Mouse (Mus musculus): ENCODE results near the gene Khdc1b. TPM values are rescaled to one million over a fixed set of nuclear protein-coding genes. Genes with fewer than 3 reads are reported as not detected.

Gene Khdc1b
- polyA plus RNA-seq, 1 experiment from 2014 or later: 0.14 TPM

GRCm38 (mm10) chr1:21425654-21426053, 42.3 kb downstream of the Khdc1b start:
- H3K4me1 ChIP-seq: no peaks in the 10 kb centered on the region
- no peak for ATAC-seq (ENCODE audit: low FRiP score, low read depth)
- H3K27ac ChIP-seq: no peak overlapping the region
- no peaks in the 10 kb centered on the region for H3K27me3 ChIP-seq (replicated peaks)
- WGBS: 93% methylated on average over 2 of the region's 2 CpGs
- no peaks in the 10 kb centered on the region for H3K9me3 ChIP-seq
- H3K4me2 ChIP-seq (replicated peaks): no peak overlapping the region
- H3K4me3 ChIP-seq: no peak overlapping the region
- H3K36me3 ChIP-seq: no peaks in the 10 kb centered on the region
- no peak overlapping the region for H3K9ac ChIP-seq

GRCm38 (mm10) chr1:21428079-21428478, 44.7 kb downstream of the Khdc1b start:
- 80% methylated on average over 4 of the region's 4 CpGs for WGBS
- ATAC-seq (ENCODE audit: low FRiP score, low read depth): no peak

GRCm38 (mm10) chr1:21431666-21432065, 48.3 kb downstream of the Khdc1b start:
- no peak for ATAC-seq (ENCODE audit: low FRiP score, low read depth)
- H3K9ac ChIP-seq: no peak overlapping the region
- H3K27me3 ChIP-seq (replicated peaks): no peaks in the 10 kb centered on the region
- no peak overlapping the region for H3K27ac ChIP-seq
- no peak overlapping the region for H3K4me3 ChIP-seq
- H3K36me3 ChIP-seq: no peaks in the 10 kb centered on the region
- no peak overlapping the region for H3K4me2 ChIP-seq (replicated peaks)
- WGBS: 88% methylated on average over 3 of the region's 3 CpGs
- no peaks in the 10 kb centered on the region for H3K9me3 ChIP-seq
- no peaks in the 10 kb centered on the region for H3K4me1 ChIP-seq

More at GRCm38 (mm10) chr1:21428079-21428478, 44.7 kb downstream of the Khdc1b start:
- H3K27ac ChIP-seq: no peak overlapping the region
- no peak overlapping the region for H3K4me2 ChIP-seq (replicated peaks)
- no peaks in the 10 kb centered on the region for H3K9me3 ChIP-seq
- no peak overlapping the region for H3K4me3 ChIP-seq
- no peak overlapping the region for H3K9ac ChIP-seq
- H3K36me3 ChIP-seq: no peaks in the 10 kb centered on the region
- no peaks in the 10 kb centered on the region for H3K4me1 ChIP-seq
- no peaks in the 10 kb centered on the region for H3K27me3 ChIP-seq (replicated peaks)

GRCm38 (mm10) chr1:21434853-21435252, 51.5 kb downstream of the Khdc1b start:
- WGBS: 69% methylated on average over 3 of the region's 3 CpGs
- no peaks in the 10 kb centered on the region for H3K27me3 ChIP-seq (replicated peaks)
- no peak overlapping the region for H3K4me3 ChIP-seq
- H3K9ac ChIP-seq: no peak overlapping the region
- no peak for ATAC-seq (ENCODE audit: low FRiP score, low read depth)
- no peaks in the 10 kb centered on the region for H3K9me3 ChIP-seq
- H3K36me3 ChIP-seq: no peaks in the 10 kb centered on the region
- no peak overlapping the region for H3K4me2 ChIP-seq (replicated peaks)
- no peak overlapping the region for H3K27ac ChIP-seq
- H3K4me1 ChIP-seq: no peaks in the 10 kb centered on the region

Other genes with a start within 250 kb of the Khdc1b start
- 13.4 and 13.9 TPM in 2 replicates for gene Tmem14a, start 165.0 kb upstream of the Khdc1b start, polyA plus RNA-seq (2016; fragmentation: Nextera tagmentation; extraction: Ambion mirVana)
- gene Gsta3, start 143.0 kb upstream of the Khdc1b start, polyA plus RNA-seq (2016; fragmentation: Nextera tagmentation; extraction: Ambion mirVana): 0.14 and 0.32 TPM in 2 replicates
- gene Khdc1a, start 33.9 kb upstream of the Khdc1b start, polyA plus RNA-seq (2016; fragmentation: Nextera tagmentation; extraction: Ambion mirVana): not detected in 2 replicates
- gene Khdc1c, start 15.2 kb upstream of the Khdc1b start, polyA plus RNA-seq (2016; fragmentation: Nextera tagmentation; extraction: Ambion mirVana): not detected in 2 replicates